Mouse (Mus musculus): ENCODE data around the gene Hdac7. TPM values are rescaled to one million over a fixed set of nuclear protein-coding genes. Genes with fewer than 3 reads are reported as not detected.
"Not testable (repeated sequence)": the region's sequence is repeated elsewhere in the genome, so short reads cannot be mapped to it uniquely, and the experiment has no call there.

Gene Hdac7
- polyA plus RNA-seq, 1 experiment = 29.9 TPM

GRCm38 (mm10) chr15:97878696-97879328 is 34.5 kb upstream of the Hdac7 start:
- TF ChIP-seq POLR2A (IDR thresholded peaks at IDR 0.05; ENCODE audit: low read depth, low read length) = no peak
- TF ChIP-seq CTCF (IDR thresholded peaks at IDR 0.05; ENCODE audit: extremely low read depth, insufficient read length, insufficient replicate concordance, low read depth, low read length) = no peak
- WGBS = 64% methylated on average over 7 of the region's 7 CpGs
- Histone ChIP-seq H3K27ac (ENCODE audit: insufficient read depth, low read depth, low read length) (no peak overlapping the region), H3K4me3 (ENCODE audit: low read depth, low read length) (no peak overlapping the region), H3K36me3 (ENCODE audit: control insufficient read depth, insufficient read depth, low read length) (peaks cover 81% of the 10 kb centered on the region), H3K27me3 (ENCODE audit: control insufficient read depth, insufficient read depth, low read length) (no peaks in the 10 kb centered on the region), H3K4me1 (ENCODE audit: control insufficient read depth, insufficient read depth, insufficient read length, low read length) (peaks cover 15% of the 10 kb centered on the region)

- no peaks in the 10 kb centered on the region for H3K27me3 ChIP-seq (ENCODE audit: control insufficient read depth, insufficient read depth, low read length)
- H3K36me3 ChIP-seq (ENCODE audit: control insufficient read depth, insufficient read depth, low read length) = peaks cover 84% of the 10 kb centered on the region
- TF ChIP-seq POLR2A (IDR thresholded peaks at IDR 0.05; ENCODE audit: low read depth, low read length) (no peak), CTCF (IDR thresholded peaks at IDR 0.05; ENCODE audit: extremely low read depth, insufficient read length, insufficient replicate concordance, low read depth, low read length) (no peak)
- no peak overlapping the region for H3K4me3 ChIP-seq (ENCODE audit: low read depth, low read length)
- no peak overlapping the region for H3K27ac ChIP-seq (ENCODE audit: insufficient read depth, low read depth, low read length)
- H3K4me1 ChIP-seq (ENCODE audit: control insufficient read depth, insufficient read depth, insufficient read length, low read length) = peaks cover 5% of the 10 kb centered on the region
- 87% methylated on average over 8 of the region's 8 CpGs for WGBS
These were observed 31.5 kb upstream of the Hdac7 start for GRCm38 (mm10) chr15:97875784-97876183.

- no peaks in the 10 kb centered on the region for H3K27me3 ChIP-seq (ENCODE audit: control insufficient read depth, insufficient read depth, low read length)
- H3K36me3 ChIP-seq (ENCODE audit: control insufficient read depth, insufficient read depth, low read length) = peaks cover 83% of the 10 kb centered on the region
- no peak overlapping the region for H3K27ac ChIP-seq (ENCODE audit: insufficient read depth, low read depth, low read length)
- 72% methylated on average over 9 of the region's 9 CpGs for WGBS
- H3K4me1 ChIP-seq (ENCODE audit: control insufficient read depth, insufficient read depth, insufficient read length, low read length) = no peaks in the 10 kb centered on the region
- TF ChIP-seq CTCF (IDR thresholded peaks at IDR 0.05; ENCODE audit: extremely low read depth, insufficient read length, insufficient replicate concordance, low read depth, low read length) (no peak), POLR2A (IDR thresholded peaks at IDR 0.05; ENCODE audit: low read depth, low read length) (no peak)
- no peak overlapping the region for H3K4me3 ChIP-seq (ENCODE audit: low read depth, low read length)
These were observed 29.4 kb upstream of the Hdac7 start for GRCm38 (mm10) chr15:97873717-97874116.

GRCm38 (mm10) chr15:97872161-97872560 is 27.9 kb upstream of the Hdac7 start:
- WGBS = 94% methylated on average over 8 of the region's 8 CpGs
- H3K27ac ChIP-seq (ENCODE audit: insufficient read depth, low read depth, low read length) = no peak overlapping the region
- no peaks in the 10 kb centered on the region for H3K4me1 ChIP-seq (ENCODE audit: control insufficient read depth, insufficient read depth, insufficient read length, low read length)
- no peaks in the 10 kb centered on the region for H3K27me3 ChIP-seq (ENCODE audit: control insufficient read depth, insufficient read depth, low read length)
- peaks cover 87% of the 10 kb centered on the region for H3K36me3 ChIP-seq (ENCODE audit: control insufficient read depth, insufficient read depth, low read length)
- H3K4me3 ChIP-seq (ENCODE audit: low read depth, low read length) = no peak overlapping the region
- TF ChIP-seq POLR2A (IDR thresholded peaks at IDR 0.05; ENCODE audit: low read depth, low read length) = no peak
- TF ChIP-seq CTCF (IDR thresholded peaks at IDR 0.05; ENCODE audit: extremely low read depth, insufficient read length, insufficient replicate concordance, low read depth, low read length) = no peak

- no peak overlapping the region for H3K27ac ChIP-seq (ENCODE audit: insufficient read depth, low read depth, low read length)
- H3K27me3 ChIP-seq (ENCODE audit: control insufficient read depth, insufficient read depth, low read length) = no peaks in the 10 kb centered on the region
- WGBS = 81% methylated on average over 19 of the region's 19 CpGs
- H3K36me3 ChIP-seq (ENCODE audit: control insufficient read depth, insufficient read depth, low read length) = peaks cover 89% of the 10 kb centered on the region
- no peak overlapping the region for H3K4me3 ChIP-seq (ENCODE audit: low read depth, low read length)
- TF ChIP-seq CTCF (IDR thresholded peaks at IDR 0.05; ENCODE audit: extremely low read depth, insufficient read length, insufficient replicate concordance, low read depth, low read length) (no peak), POLR2A (IDR thresholded peaks at IDR 0.05; ENCODE audit: low read depth, low read length) (no peak; the same call in 1 of the 2 replicates)
- H3K4me1 ChIP-seq (ENCODE audit: control insufficient read depth, insufficient read depth, insufficient read length, low read length) = no peaks in the 10 kb centered on the region
These were observed 27.0 kb upstream of the Hdac7 start for GRCm38 (mm10) chr15:97871055-97872030.

GRCm38 (mm10) chr15:97870116-97870515 is 25.8 kb upstream of the Hdac7 start:
- not testable (repeated sequence) for H3K27ac ChIP-seq (ENCODE audit: insufficient read depth, low read depth, low read length); H3K4me1 ChIP-seq (ENCODE audit: control insufficient read depth, insufficient read depth, insufficient read length, low read length); H3K4me3 ChIP-seq (ENCODE audit: low read depth, low read length); H3K27me3 ChIP-seq (ENCODE audit: control insufficient read depth, insufficient read depth, low read length)
- WGBS = 76% methylated on average over 4 of the region's 4 CpGs
- H3K36me3 ChIP-seq (ENCODE audit: control insufficient read depth, insufficient read depth, low read length) = peaks cover 86% of the 10 kb centered on the region

GRCm38 (mm10) chr15:97868985-97869384 is 24.7 kb upstream of the Hdac7 start:
- WGBS = 92% methylated on average over 6 of the region's 6 CpGs
- H3K36me3 ChIP-seq (ENCODE audit: control insufficient read depth, insufficient read depth, low read length) = peaks cover 86% of the 10 kb centered on the region
- TF ChIP-seq POLR2A (IDR thresholded peaks at IDR 0.05; ENCODE audit: low read depth, low read length) (no peak), CTCF (IDR thresholded peaks at IDR 0.05; ENCODE audit: extremely low read depth, insufficient read length, insufficient replicate concordance, low read depth, low read length) (no peak)

More at GRCm38 (mm10) chr15:97868985-97869384, 24.7 kb upstream of the Hdac7 start:
- Histone ChIP-seq H3K27me3 (ENCODE audit: control insufficient read depth, insufficient read depth, low read length) (no peaks in the 10 kb centered on the region), H3K27ac (ENCODE audit: insufficient read depth, low read depth, low read length) (no peak overlapping the region), H3K4me1 (ENCODE audit: control insufficient read depth, insufficient read depth, insufficient read length, low read length) (no peaks in the 10 kb centered on the region), H3K4me3 (ENCODE audit: low read depth, low read length) (no peak overlapping the region)

All from small intestine, adult 2 months (tissue).